Mouse (Mus musculus) ovary, adult 10 weeks (tissue): ENCODE measurements around the gene Oprd1. TPM values are rescaled to one million over a fixed set of nuclear protein-coding genes. Genes with fewer than 3 reads are reported as not detected.

ENCODE experiments used
- polyA plus RNA-seq: library from polyadenylated mRNA; stranded (reverse); fragments of 350-450 nt; fragmentation: Illumina TruSeq; extraction: RNeasy Lipid Tissue Mini Kit (QIAGEN cat#74804); gene quantifications from one replicate; pipeline ENCODE4 v1.2.3, GENCODE M21; 2014

Oprd1 gene
- polyA plus RNA-seq = not detected

DNA sequence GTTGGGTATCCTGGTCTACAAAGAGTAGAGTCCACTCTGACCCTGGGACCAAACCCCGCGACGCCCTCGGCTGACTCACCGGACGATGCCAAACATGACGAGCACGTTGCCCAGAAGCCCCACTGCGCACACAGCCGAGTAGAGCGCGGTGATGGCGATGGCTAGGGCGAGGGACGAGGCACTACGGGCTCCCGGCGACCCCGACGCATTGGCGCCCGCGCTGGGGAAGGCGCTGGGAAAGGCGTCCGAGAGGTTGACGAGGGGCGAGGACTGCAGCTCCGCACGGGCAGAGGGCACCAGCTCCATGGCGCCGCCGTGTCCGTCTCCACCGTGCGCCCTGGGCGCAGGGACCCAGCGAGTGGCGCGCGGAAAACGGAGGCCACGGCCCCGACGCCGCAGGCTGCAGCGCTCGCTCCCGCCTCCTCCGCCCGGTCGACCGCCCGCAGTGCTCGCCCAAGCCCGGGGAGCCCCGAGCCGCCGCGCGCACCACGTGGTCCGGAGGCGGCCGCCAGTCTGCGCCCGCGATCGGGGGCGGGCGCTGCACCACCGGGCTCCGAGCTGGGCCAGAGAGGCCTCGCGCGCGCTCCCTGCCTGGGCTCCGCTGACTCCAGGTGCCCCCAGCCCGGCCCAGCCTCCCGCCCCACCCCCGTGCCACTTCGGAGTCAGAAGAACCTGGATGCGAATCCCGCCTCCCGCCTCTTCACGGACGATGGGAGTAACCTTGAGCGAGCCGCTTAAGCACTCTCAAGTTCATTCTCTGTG lies at the start of gene Oprd1:
Gene Oprd1, minus strand, starts transcription at position 407 of the 762 bp plus-strand sequence.

GRCm38 (mm10) chr4:132074933-132075769 lies 69.1 kb downstream of the Oprd1 start, which contains the start of gene Epb41:
Gene Epb41, minus strand, starts transcription at chr4:132075321.

GRCm38 (mm10) chr4:132074077-132074932 lies 70.0 kb downstream of the Oprd1 start, which contains the start of gene Gm10300:
Gene Gm10300, plus strand, starts transcription at chr4:132074697.

Other genes starting within 250 kb of the Oprd1 start
- not detected for gene Tmem200b, start 222.7 kb downstream of the Oprd1 start, polyA plus RNA-seq
- not detected for gene Gm10300, start 69.8 kb downstream of the Oprd1 start, polyA plus RNA-seq
- gene Epb41, start 69.2 kb downstream of the Oprd1 start, polyA plus RNA-seq = 28.6 TPM
- gene Ythdf2, start 67.8 kb upstream of the Oprd1 start, polyA plus RNA-seq = 121 TPM
- 7.8 TPM for gene Gmeb1, start 117.1 kb upstream of the Oprd1 start, polyA plus RNA-seq
- 18.2 TPM for gene Taf12, start 129.9 kb upstream of the Oprd1 start, polyA plus RNA-seq
- not detected for gene Rab42, start 158.9 kb upstream of the Oprd1 start, polyA plus RNA-seq
- gene Trnau1ap, start 185.1 kb upstream of the Oprd1 start, polyA plus RNA-seq = 8.9 TPM
- 6.0 TPM for gene Rcc1, start 209.1 kb upstream of the Oprd1 start, polyA plus RNA-seq